Mouse (Mus musculus) urinary bladder, postnatal 10 days (tissue): ENCODE results near the gene Hnrnpc.

Source experiments
- DNase-seq: peaks from one replicate; pipeline ENCODE4 v3.0.0; 2022; ENCODE audit warnings: low spot score

Hnrnpc gene

GRCm38 (mm10) chr14:52103856-52104676, at the start of gene Hnrnpc:
Hnrnpc (minus strand) TSS chr14:52104028.
- DNase-seq: peak; percentile 100

GRCm38 (mm10) chr14:52152613-52153012, 48.8 kb upstream of the Hnrnpc start:
- no peak for DNase-seq

- DNase-seq: no peak
Observed at GRCm38 (mm10) chr14:52152179-52152578, 48.4 kb upstream of the Hnrnpc start.

GRCm38 (mm10) chr14:52149888-52150287, 46.1 kb upstream of the Hnrnpc start:
- no peak for DNase-seq

GRCm38 (mm10) chr14:52146540-52146939, 42.7 kb upstream of the Hnrnpc start:
- no peak for DNase-seq

GRCm38 (mm10) chr14:52144165-52144564, 40.3 kb upstream of the Hnrnpc start:
- no peak for DNase-seq

GRCm38 (mm10) chr14:52141445-52142127, 37.8 kb upstream of the Hnrnpc start:
- no peak for DNase-seq

GRCm38 (mm10) chr14:52140577-52141444, 37.0 kb upstream of the Hnrnpc start:
- DNase-seq: no peak

GRCm38 (mm10) chr14:52133584-52133983, 29.8 kb upstream of the Hnrnpc start:
- no peak for DNase-seq

GRCm38 (mm10) chr14:52124636-52125035, 20.8 kb upstream of the Hnrnpc start:
- no peak for DNase-seq

- DNase-seq: peak; percentile 25
Observed at GRCm38 (mm10) chr14:52123918-52124317, 20.1 kb upstream of the Hnrnpc start.

GRCm38 (mm10) chr14:52120169-52120568, 16.3 kb upstream of the Hnrnpc start:
- DNase-seq: no peak

GRCm38 (mm10) chr14:52118823-52119608, 15.2 kb upstream of the Hnrnpc start:
- no peak for DNase-seq

- DNase-seq: no peak
Observed at GRCm38 (mm10) chr14:52118456-52118822, 14.6 kb upstream of the Hnrnpc start.

- no peak for DNase-seq
Observed at GRCm38 (mm10) chr14:52117241-52117640, 13.4 kb upstream of the Hnrnpc start.

GRCm38 (mm10) chr14:52114101-52114500, 10.3 kb upstream of the Hnrnpc start:
- no peak for DNase-seq

- DNase-seq: no peak
Observed at GRCm38 (mm10) chr14:52110346-52110745, 6.5 kb upstream of the Hnrnpc start, which contains the start of gene Rpgrip1. Rpgrip1 (plus strand) TSS chr14:52110704.

GRCm38 (mm10) chr14:52108025-52108424, 4.2 kb upstream of the Hnrnpc start:
- no peak for DNase-seq

GRCm38 (mm10) chr14:52106741-52107140, 2.9 kb upstream of the Hnrnpc start:
- DNase-seq: no peak

- DNase-seq: no peak
Observed at GRCm38 (mm10) chr14:52105308-52105707, 1.5 kb upstream of the Hnrnpc start.

GRCm38 (mm10) chr14:52104677-52105285, 953 bp upstream of the Hnrnpc start:
- no peak for DNase-seq
